ENCODE assay signal across 35 mouse cellular contexts in genomic region chr4:130916639-130917038, GRCm38 (mm10). TPM values are rescaled to one million over a fixed set of nuclear protein-coding genes. Genes with fewer than 3 reads are reported as not detected.
DNase-seq lines count a peak whose midpoint lies in the region; ATAC-seq and TF ChIP-seq lines count a peak whose summit lies in the region.
"Had no signal": no experiment of that assay in that cellular context is flagged by ENCODE, and none has a peak within 500 bp of the region (broad histone marks: within the 10 kb centered on the region; RNA-seq: fewer than 3 reads in every experiment).

No protein-coding gene starts in this region.

- DNase-seq in hindbrain, embryonic 10.5 days (ENCODE audit: low spot score) = no peak
- no peak for DNase-seq in spleen, adult 2 months (ENCODE audit: low read depth in 1 of 2, low spot score in 2 of 2)
- no peak for DNase-seq in spleen, postnatal 10 days (ENCODE audit: low spot score in 2 of 2)
- peak; percentile 60 for DNase-seq in splenic B cell, adult 2 months (ENCODE audit: low read depth, low spot score)
- DNase-seq in heart, adult 18-20 months = no peak
- DNase-seq in hindbrain, embryonic 11.5 days (ENCODE audit: low spot score) = no peak
- DNase-seq: adrenal gland, postnatal 25 days; cerebellum, adult 2 months; cerebellum, postnatal 25 days; gastrocnemius, postnatal 10 days; heart, adult 11 months; heart, postnatal 4 days; kidney, adult 2 months; kidney, postnatal 36 days; midbrain, embryonic 14.5 days; right cerebral cortex, postnatal 25 days; spleen, adult 18-20 months had no signal

- TF ChIP-seq POLR2A in spleen, adult 2 months (IDR thresholded peaks at IDR 0.05; ENCODE audit: low read depth, low read length) = no peak
- TF ChIP-seq POLR2A in bone marrow macrophage, adult 2 months (IDR thresholded peaks at IDR 0.05; ENCODE audit: borderline replicate concordance, low read depth, low read length) = no peak

- no peaks in the 10 kb centered on the region for H3K27me3 ChIP-seq in hindbrain, embryonic 10.5 days (ENCODE audit: insufficient read depth, poor library complexity, severe bottlenecking)
- no peaks in the 10 kb centered on the region; the same call in 1 of the 2 replicates for H3K27me3 ChIP-seq in hindbrain, embryonic 12.5 days
- H3K27me3 ChIP-seq in spleen, adult 2 months (ENCODE audit: control insufficient read depth, insufficient read depth, low read length) = no peaks in the 10 kb centered on the region
- H3K27me3 ChIP-seq in splenic B cell, adult 2 months (ENCODE audit: control insufficient read depth, insufficient read depth, low read length, poor library complexity, severe bottlenecking) = no peaks in the 10 kb centered on the region
- no peaks in the 10 kb centered on the region for H3K27me3 ChIP-seq in hindbrain, embryonic 11.5 days (ENCODE audit: control insufficient read depth, insufficient read depth, low read length)
- H3K27me3 ChIP-seq: embryonic facial prominence, embryonic 15.5 days; forebrain, embryonic 12.5 days; heart, embryonic 12.5 days; intestine, embryonic 15.5 days; lung, embryonic 15.5 days had no signal

- H3K4me2 ChIP-seq in hindbrain, embryonic 12.5 days (replicated peaks) = no peak overlapping the region
- H3K4me2 ChIP-seq in hindbrain, embryonic 11.5 days (replicated peaks; ENCODE audit: low read depth, low read length) = no peak overlapping the region
- H3K4me2 ChIP-seq: embryonic facial prominence, embryonic 15.5 days; forebrain, embryonic 12.5 days; heart, embryonic 12.5 days; intestine, embryonic 15.5 days; lung, embryonic 15.5 days had no signal

- no peak overlapping the region for H3K9ac ChIP-seq in hindbrain, embryonic 12.5 days
- no peak overlapping the region for H3K9ac ChIP-seq in hindbrain, embryonic 11.5 days (ENCODE audit: low read depth, low read length)
- H3K9ac ChIP-seq: embryonic facial prominence, embryonic 15.5 days; forebrain, embryonic 12.5 days; heart, embryonic 12.5 days; intestine, embryonic 15.5 days; liver, embryonic 14.5 days; lung, embryonic 15.5 days had no signal

- no peaks in the 10 kb centered on the region for H3K36me3 ChIP-seq in hindbrain, embryonic 10.5 days
- H3K36me3 ChIP-seq in hindbrain, embryonic 12.5 days = no peaks in the 10 kb centered on the region
- peaks cover 6% of the 10 kb centered on the region; the same call in 1 of the 2 replicates for H3K36me3 ChIP-seq in spleen, adult 2 months (ENCODE audit: control insufficient read depth, insufficient read depth, low read length)
- H3K36me3 ChIP-seq in splenic B cell, adult 2 months (ENCODE audit: control insufficient read depth, insufficient read depth, low read length, poor library complexity, severe bottlenecking) = peaks cover 4% of the 10 kb centered on the region
- H3K36me3 ChIP-seq in hindbrain, embryonic 11.5 days (ENCODE audit: control insufficient read depth, insufficient read depth, low read length) = no peaks in the 10 kb centered on the region
- H3K36me3 ChIP-seq: embryonic facial prominence, embryonic 10.5 days; embryonic facial prominence, embryonic 15.5 days; forebrain, embryonic 12.5 days; heart, embryonic 12.5 days; intestine, embryonic 15.5 days; lung, embryonic 15.5 days had no signal

- peak overlapping the region; percentile 23; the same call in 1 of the 2 replicates for H3K27ac ChIP-seq in hindbrain, embryonic 10.5 days
- no peak overlapping the region for H3K27ac ChIP-seq in hindbrain, embryonic 12.5 days
- H3K27ac ChIP-seq in spleen, adult 2 months (ENCODE audit: insufficient read depth, low read length) = peak overlapping the region; percentile 96
- peak overlapping the region; percentile 89 for H3K27ac ChIP-seq in bone marrow macrophage, adult 2 months (ENCODE audit: insufficient read depth, low read depth, low read length)
- H3K27ac ChIP-seq in hindbrain, embryonic 11.5 days (ENCODE audit: low read depth, low read length) = no peak overlapping the region
- H3K27ac ChIP-seq: embryonic facial prominence, embryonic 10.5 days; embryonic facial prominence, embryonic 15.5 days; forebrain, embryonic 12.5 days; intestine, embryonic 15.5 days; layer of hippocampus, adult 2 months; liver, embryonic 14.5 days; lung, embryonic 15.5 days had no signal

- no peak overlapping the region for H3K4me3 ChIP-seq in hindbrain, embryonic 10.5 days
- no peak overlapping the region for H3K4me3 ChIP-seq in hindbrain, embryonic 12.5 days
- H3K4me3 ChIP-seq in spleen, adult 2 months (ENCODE audit: extremely low read depth, insufficient read depth, insufficient read length) = peak overlapping the region; percentile 97; the same call in 1 of the 2 replicates
- peak overlapping the region; percentile 83 for H3K4me3 ChIP-seq in bone marrow macrophage, adult 2 months (ENCODE audit: insufficient read depth, low read length)
- H3K4me3 ChIP-seq in hindbrain, embryonic 11.5 days (ENCODE audit: low read depth, low read length) = no peak overlapping the region
- H3K4me3 ChIP-seq: embryonic facial prominence, embryonic 10.5 days; embryonic facial prominence, embryonic 15.5 days; forebrain, embryonic 12.5 days; heart, embryonic 12.5 days; intestine, embryonic 15.5 days; layer of hippocampus, adult 2 months; lung, embryonic 15.5 days had no signal

- 79% methylated on average over 7 of the region's 7 CpGs for WGBS in hindbrain, embryonic 10.5 days
- WGBS in hindbrain, embryonic 12.5 days = 84% methylated on average over 7 of the region's 7 CpGs
- WGBS in spleen, adult 2 months = 26% methylated on average over 7 of the region's 7 CpGs
- 81% methylated on average over 7 of the region's 7 CpGs for WGBS in hindbrain, embryonic 11.5 days

- no peak for TF ChIP-seq CTCF in spleen, adult 2 months (IDR thresholded peaks at IDR 0.05; ENCODE audit: extremely low read depth, insufficient read depth, insufficient read length, insufficient replicate concordance)
- no peak for TF ChIP-seq CTCF in bone marrow macrophage, adult 2 months (IDR thresholded peaks at IDR 0.05; ENCODE audit: low read depth, low read length)

- ATAC-seq in hindbrain, embryonic 12.5 days (ENCODE audit: low FRiP score) = no peak
- ATAC-seq in hindbrain, embryonic 11.5 days (ENCODE audit: low FRiP score) = no peak
- ATAC-seq: hindbrain, embryonic 16.5 days; intestine, embryonic 15.5 days had no signal

- H3K4me1 ChIP-seq in hindbrain, embryonic 10.5 days (replicated peaks) = peaks cover 69% of the 10 kb centered on the region
- peaks cover 28% of the 10 kb centered on the region for H3K4me1 ChIP-seq in hindbrain, embryonic 12.5 days
- peaks cover 54% of the 10 kb centered on the region; the same call in 1 of the 2 replicates for H3K4me1 ChIP-seq in spleen, adult 2 months (ENCODE audit: control insufficient read depth, insufficient read depth, insufficient read length)
- H3K4me1 ChIP-seq in bone marrow macrophage, adult 2 months (ENCODE audit: control insufficient read depth, insufficient read depth, low read length) = peaks cover 45% of the 10 kb centered on the region
- H3K4me1 ChIP-seq in hindbrain, embryonic 11.5 days (replicated peaks; ENCODE audit: control insufficient read depth, insufficient read depth, low read length) = peaks cover 5% of the 10 kb centered on the region

- no peaks in the 10 kb centered on the region for H3K9me3 ChIP-seq in hindbrain, embryonic 10.5 days
- H3K9me3 ChIP-seq in hindbrain, embryonic 12.5 days (replicated peaks) = no peaks in the 10 kb centered on the region
- H3K9me3 ChIP-seq in hindbrain, embryonic 11.5 days (ENCODE audit: control insufficient read depth, low read length) = no peaks in the 10 kb centered on the region
- H3K9me3 ChIP-seq: embryonic facial prominence, embryonic 10.5 days; embryonic facial prominence, embryonic 15.5 days; forebrain, embryonic 12.5 days; heart, embryonic 12.5 days; intestine, embryonic 15.5 days; lung, embryonic 15.5 days had no signal

RNA-seq across cellular contexts. Expression of gene Laptm5, which starts 3.7 kb away (rescaled TPM):
- polyA plus RNA-seq in hindbrain, embryonic 10.5 days (2016; fragmentation: Nextera tagmentation; extraction: Ambion mirVana) = 21.3 and 25.9 TPM in 2 replicates
- 22.7 and 23.3 TPM in 2 replicates for polyA plus RNA-seq in hindbrain, embryonic 12.5 days (2016; fragmentation: Nextera tagmentation; extraction: Ambion mirVana)
- polyA plus RNA-seq in spleen, adult 2 months (2012; rRNA removed) = 903 and 1,004 TPM in 2 replicates
- polyA plus RNA-seq in bone marrow macrophage, adult 2 months (2012; ENCODE audit: insufficient read depth, insufficient read length, missing spikeins) = 1,649 and 1,910 TPM in 2 replicates
- 10 to 100 TPM; 16.5 to 30.3 TPM for total RNA-seq in heart, adult 18-20 months (2021)
- 23.4 and 32.1 TPM in 2 replicates for polyA plus RNA-seq in hindbrain, embryonic 11.5 days (2014; fragmentation: Nextera tagmentation; extraction: Ambion mirVana)

RNA-seq across cellular contexts. Expression of gene Matn1, which starts 27.5 kb away (rescaled TPM):
- polyA plus RNA-seq in hindbrain, embryonic 10.5 days (2016; fragmentation: Nextera tagmentation; extraction: Ambion mirVana) = 0.17 TPM in 1 of 2 replicates, not detected in the other
- polyA plus RNA-seq in hindbrain, embryonic 12.5 days (2016; fragmentation: Nextera tagmentation; extraction: Ambion mirVana) = 4.6 and 19.3 TPM in 2 replicates
- 0.23 and 0.29 TPM in 2 replicates for polyA plus RNA-seq in spleen, adult 2 months (2012; rRNA removed)
- polyA plus RNA-seq in bone marrow macrophage, adult 2 months (2012; ENCODE audit: insufficient read depth, insufficient read length, missing spikeins) = 0.46 TPM in 1 of 2 replicates, not detected in the other
- total RNA-seq in heart, adult 18-20 months (2021) = not detected
- 0.85 TPM in 1 of 2 replicates, not detected in the other for polyA plus RNA-seq in hindbrain, embryonic 11.5 days (2014; fragmentation: Nextera tagmentation; extraction: Ambion mirVana)
- total RNA-seq: adrenal gland, adult 18-20 months; adrenal gland, postnatal 25 days; heart, postnatal 4 days; megakaryocyte-erythroid progenitor cell, adult 5-6 weeks; MEL; neutrophil, adult 5-6 weeks had no signal
- polyA plus RNA-seq: embryonic facial prominence, embryonic 10.5 days; heart, postnatal 0 days; midbrain, embryonic 14.5 days; testis, adult 2 months; urinary bladder, adult 2 months had no signal

Comparison
In these comparisons a context has a peak if more than half of its experiments do, and no peak if none do; other contexts are left out.
1. H3K27ac ChIP-seq: peak in hindbrain, embryonic 10.5 days (single experiment), spleen, adult 2 months (single experiment) and bone marrow macrophage, adult 2 months (single experiment); none in hindbrain, embryonic 12.5 days (single experiment) and hindbrain, embryonic 11.5 days (single experiment).
2. H3K4me3 ChIP-seq: peak in spleen, adult 2 months (single experiment) and bone marrow macrophage, adult 2 months (single experiment); none in hindbrain, embryonic 10.5 days (single experiment), hindbrain, embryonic 12.5 days (single experiment) and hindbrain, embryonic 11.5 days (single experiment).
3. RNA of gene Laptm5, which starts 3.7 kb away (polyA plus RNA-seq): 1,649 to 1,910 TPM in bone marrow macrophage, adult 2 months and 903 to 1,004 TPM in spleen, adult 2 months; 23.4 to 32.1 TPM in hindbrain, embryonic 11.5 days, 21.3 to 25.9 TPM in hindbrain, embryonic 10.5 days and 22.7 to 23.3 TPM in hindbrain, embryonic 12.5 days; every median in the first group is over 10 times any median in the second.